Mouse (Mus musculus) bone marrow, adult 2 months (tissue): ENCODE data around the gene Lpcat3. TPM values are rescaled to one million over a fixed set of nuclear protein-coding genes. Genes with fewer than 3 reads are reported as not detected.

Experiments used
- H3K27ac ChIP-seq: fragments of 200-500 bp; 2 replicates; pipeline ENCODE4 v1.5.1; 2012; ENCODE audit warnings: low read depth, mild to moderate bottlenecking, control low read depth, inconsistent platforms, low read length; ENCODE audit not compliant: control insufficient read depth, poor library complexity, insufficient read depth
- H3K4me1 ChIP-seq: fragments of 200-500 bp; 2 replicates; pipeline ENCODE4 v1.6.1; 2011; ENCODE audit warnings: low read length; ENCODE audit not compliant: control insufficient read depth, insufficient read depth
- H3K4me3 ChIP-seq: fragments of 200-500 bp; replicated peaks from 2 replicates; pipeline ENCODE3; 2011; ENCODE audit warnings: mild to moderate bottlenecking, low read depth, low read length, control low read depth; ENCODE audit not compliant: control insufficient read depth
- CTCF ChIP-seq: fragments of 200-500 bp; IDR thresholded peaks from 2 replicates; pipeline ENCODE4 v1.5.1; 2011; ENCODE audit warnings: low read length, control low read depth; ENCODE audit not compliant: control insufficient read depth, insufficient read depth
- POLR2A ChIP-seq: fragments of 200-500 bp; IDR thresholded peaks from 2 replicates; pipeline ENCODE4 v1.6.1; 2011; ENCODE audit warnings: low read depth, mild to moderate bottlenecking, control low read depth, low read length, borderline replicate concordance; ENCODE audit not compliant: control insufficient read depth
- WGBS: fragments of 180-500 bp; shearing (Covaris S2); methylation state at CpG from one replicate; pipeline ENCODE4 v1.1.7; 2018; 5-methylcytosine and 5-hydroxymethylcytosine counted together
- polyA plus RNA-seq: library from polyadenylated mRNA; stranded (reverse); fragments of >200 nt; gene quantifications from 2 replicates; pipeline ENCODE4 v1.2.4, GENCODE M21; 2011; ENCODE audit warnings: low replicate concordance; ENCODE audit not compliant: missing spikeins, insufficient read depth, insufficient read length

Gene Lpcat3
- polyA plus RNA-seq, 1 experiment = 77.5 TPM

DNA sequence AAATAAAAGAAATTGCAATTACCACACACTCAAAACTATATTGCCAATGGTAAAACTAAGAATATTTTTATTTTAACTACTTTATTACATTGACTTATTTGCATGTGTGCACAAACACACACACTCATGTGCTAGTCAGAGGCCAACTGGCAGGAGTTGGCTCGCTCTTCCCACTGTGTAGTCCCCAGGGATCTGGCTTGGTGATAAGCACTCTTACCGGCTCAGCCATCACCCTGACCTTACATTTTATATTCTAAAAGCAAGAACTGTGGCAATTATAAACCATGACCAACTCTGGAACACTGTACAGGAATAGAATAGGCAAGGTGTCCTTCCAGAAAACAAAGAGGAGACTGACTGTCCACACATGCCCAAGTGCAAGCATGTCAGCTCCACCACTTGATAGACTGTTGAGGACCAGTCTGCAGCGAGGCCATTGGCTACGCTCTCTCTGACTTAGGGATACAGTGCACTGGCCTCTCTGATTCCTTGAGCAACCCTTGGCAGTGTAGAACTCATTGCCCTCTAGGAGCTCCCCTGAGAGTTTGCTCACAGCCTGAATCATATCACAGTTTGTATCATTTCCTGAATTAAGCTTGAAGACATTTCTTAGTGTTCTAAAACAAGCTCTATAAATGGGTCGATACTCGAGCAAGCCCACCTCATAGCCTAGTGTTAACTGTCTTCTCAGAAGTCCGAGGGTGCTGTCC lies 33.8 kb downstream of the Lpcat3 start:
- TF ChIP-seq CTCF = no peak
- no peak for TF ChIP-seq POLR2A
- no peaks in the 10 kb centered on the region for H3K4me1 ChIP-seq
- H3K27ac ChIP-seq = no peak overlapping the region
- WGBS = 88% methylated on average over 7 of the region's 7 CpGs
- H3K4me3 ChIP-seq = no peak overlapping the region

DNA sequence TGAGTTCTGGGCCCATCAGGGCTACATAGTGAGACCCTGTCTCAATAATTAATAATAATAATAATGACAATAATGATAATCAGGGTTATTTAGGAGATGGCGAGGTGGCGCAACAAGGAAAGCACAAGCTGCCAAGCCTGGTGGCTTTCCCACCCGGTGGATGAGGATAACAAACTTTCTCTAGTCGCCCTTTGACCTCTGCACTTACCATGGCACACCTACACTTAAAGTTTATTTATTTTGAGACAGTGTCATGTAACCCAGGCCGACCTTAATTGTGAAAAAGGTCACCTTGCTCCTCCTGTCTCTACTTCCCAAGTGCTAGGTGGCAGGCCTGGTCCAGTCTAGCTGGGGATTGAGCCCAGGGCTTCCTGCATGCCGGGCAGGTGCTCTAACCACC lies 35.9 kb downstream of the Lpcat3 start:
- 91% methylated on average over 6 of the region's 6 CpGs for WGBS
- Histone ChIP-seq H3K4me3 (no peak overlapping the region), H3K27ac (no peak overlapping the region), H3K4me1 (no peaks in the 10 kb centered on the region)
- TF ChIP-seq POLR2A (no peak), CTCF (no peak)

DNA sequence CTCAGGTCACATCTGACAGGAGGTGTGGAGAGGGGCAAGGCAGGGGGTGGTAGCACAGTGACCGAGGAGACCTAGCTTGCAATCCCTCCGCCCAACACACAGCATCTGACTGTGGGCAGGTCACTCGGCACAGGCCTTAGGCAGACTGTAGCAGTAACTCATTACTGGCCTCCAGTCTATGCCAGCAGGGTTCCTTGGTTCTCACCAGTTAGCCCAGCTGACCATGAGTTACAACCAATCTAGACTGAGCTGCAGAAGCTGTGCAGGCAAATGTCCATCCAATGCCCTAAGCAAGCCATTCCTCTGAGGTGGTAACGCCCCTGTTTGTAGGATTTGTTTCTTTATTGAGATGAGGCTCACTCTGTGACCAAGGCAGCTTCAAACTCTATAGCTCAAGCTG lies 36.5 kb downstream of the Lpcat3 start:
- Histone ChIP-seq H3K4me1 (no peaks in the 10 kb centered on the region), H3K4me3 (no peak overlapping the region), H3K27ac (no peak overlapping the region)
- no peak for TF ChIP-seq CTCF
- 97% methylated on average over 4 of the region's 4 CpGs for WGBS

DNA sequence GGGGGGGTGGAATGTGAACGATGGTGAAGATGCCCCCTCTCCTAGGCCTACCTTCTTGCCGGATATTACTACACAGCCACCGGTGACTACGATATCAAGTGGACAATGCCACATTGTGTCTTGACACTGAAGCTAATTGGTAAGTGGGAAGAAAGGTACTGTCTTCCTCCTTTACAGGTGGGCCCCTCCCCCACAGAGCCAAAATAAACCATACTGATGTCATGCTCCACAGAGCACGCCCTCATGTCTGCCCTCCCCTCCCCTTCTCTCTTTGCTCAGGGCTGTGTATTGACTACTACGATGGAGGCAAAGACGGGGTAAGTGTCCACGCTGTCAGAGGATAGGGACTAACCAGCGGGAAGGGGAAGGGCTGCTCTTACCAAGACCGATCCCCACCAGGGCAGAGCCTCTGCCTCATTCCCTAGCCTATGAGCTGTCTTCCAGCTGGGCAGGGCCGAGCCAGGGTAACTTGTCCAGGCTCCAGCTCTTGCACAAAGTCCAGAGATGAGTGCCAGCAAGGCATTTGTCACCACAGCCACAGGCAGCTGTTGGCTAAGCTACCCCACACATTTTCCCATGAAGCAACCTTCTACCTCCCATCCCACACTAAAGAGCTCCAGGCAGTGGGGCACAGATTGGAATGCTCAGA lies 37.3 kb downstream of the Lpcat3 start:
- Histone ChIP-seq H3K27ac (no peak overlapping the region), H3K4me1 (no peaks in the 10 kb centered on the region), H3K4me3 (no peak overlapping the region)
- TF ChIP-seq POLR2A (no peak), CTCF (no peak)
- 92% methylated on average over 11 of the region's 11 CpGs for WGBS

DNA sequence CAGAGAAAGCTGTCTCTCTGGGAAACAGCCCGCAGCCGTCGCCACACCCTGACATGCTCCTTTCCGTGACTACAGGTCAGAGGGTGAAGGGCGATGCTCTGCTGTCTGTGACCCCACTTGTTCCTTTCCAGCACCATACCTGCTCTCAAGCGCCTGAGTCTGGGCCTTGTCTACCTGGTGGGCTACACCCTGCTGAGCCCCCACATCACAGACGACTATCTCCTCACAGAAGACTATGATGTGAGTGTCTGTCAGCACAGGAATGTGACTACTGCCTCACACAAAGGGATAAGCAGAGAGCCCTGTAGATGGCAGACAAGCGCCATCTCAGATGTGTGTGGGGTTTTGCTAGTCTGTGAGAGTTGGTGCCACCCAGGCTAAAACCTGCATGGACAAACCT lies 38.5 kb downstream of the Lpcat3 start:
- WGBS = 90% methylated on average over 8 of the region's 8 CpGs
- Histone ChIP-seq H3K4me3 (no peak overlapping the region), H3K4me1 (no peaks in the 10 kb centered on the region), H3K27ac (no peak overlapping the region)
- TF ChIP-seq POLR2A = no peak
- peak; percentile 23; the same call in 1 of the 2 replicates for TF ChIP-seq CTCF

DNA sequence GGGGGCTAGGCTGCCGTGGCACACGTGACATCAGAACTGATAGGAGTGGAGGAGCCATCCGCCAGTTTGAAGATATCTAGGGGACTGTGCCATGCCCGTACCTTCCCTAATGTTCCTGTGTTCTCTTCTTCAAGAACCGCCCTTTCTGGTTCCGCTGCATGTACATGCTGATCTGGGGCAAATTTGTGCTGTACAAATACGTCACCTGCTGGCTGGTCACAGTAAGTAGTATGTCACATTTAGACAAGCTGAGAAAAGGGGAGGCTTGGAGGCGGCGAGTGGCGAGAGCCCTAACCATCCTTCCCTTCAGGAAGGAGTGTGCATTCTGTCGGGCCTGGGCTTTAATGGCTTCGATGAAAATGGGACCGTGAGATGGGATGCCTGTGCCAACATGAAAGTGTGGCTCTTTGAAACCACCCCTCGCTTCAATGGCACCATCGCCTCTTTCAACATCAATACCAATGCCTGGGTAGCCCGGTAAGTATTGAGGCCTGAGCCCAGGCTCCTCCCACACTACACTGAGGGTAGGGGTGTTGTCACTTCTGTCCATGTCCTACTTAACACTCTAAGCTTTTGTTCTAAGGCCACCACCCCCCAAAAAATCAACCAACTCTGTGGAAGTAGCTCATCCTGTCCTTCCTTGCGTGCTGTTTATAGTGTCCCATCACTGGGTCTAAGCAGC lies 39.4 kb downstream of the Lpcat3 start:
- H3K27ac ChIP-seq = no peak overlapping the region
- WGBS = 82% methylated on average over 17 of the region's 17 CpGs
- TF ChIP-seq POLR2A (no peak), CTCF (no peak)
- H3K4me1 ChIP-seq = no peaks in the 10 kb centered on the region
- H3K4me3 ChIP-seq = no peak overlapping the region

DNA sequence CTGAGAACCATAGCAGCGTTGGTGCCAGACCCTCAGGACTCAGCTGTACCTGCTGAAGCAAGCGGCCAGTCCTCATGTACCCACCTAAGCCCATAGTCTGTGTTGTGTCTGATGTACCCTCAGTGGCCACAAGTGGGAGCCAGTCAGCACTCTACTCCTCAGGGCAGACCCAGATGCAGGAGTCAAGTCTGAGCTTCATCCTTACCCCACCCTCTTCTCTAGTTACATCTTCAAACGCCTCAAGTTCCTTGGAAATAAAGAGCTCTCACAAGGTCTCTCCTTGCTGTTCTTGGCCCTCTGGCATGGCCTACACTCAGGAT lies 39.9 kb downstream of the Lpcat3 start:
- TF ChIP-seq POLR2A (no peak), CTCF (peak; percentile 96)
- H3K4me3 ChIP-seq = no peak overlapping the region
- WGBS = 55% methylated on average over 3 of the region's 3 CpGs
- H3K27ac ChIP-seq = no peak overlapping the region
- no peaks in the 10 kb centered on the region for H3K4me1 ChIP-seq

DNA sequence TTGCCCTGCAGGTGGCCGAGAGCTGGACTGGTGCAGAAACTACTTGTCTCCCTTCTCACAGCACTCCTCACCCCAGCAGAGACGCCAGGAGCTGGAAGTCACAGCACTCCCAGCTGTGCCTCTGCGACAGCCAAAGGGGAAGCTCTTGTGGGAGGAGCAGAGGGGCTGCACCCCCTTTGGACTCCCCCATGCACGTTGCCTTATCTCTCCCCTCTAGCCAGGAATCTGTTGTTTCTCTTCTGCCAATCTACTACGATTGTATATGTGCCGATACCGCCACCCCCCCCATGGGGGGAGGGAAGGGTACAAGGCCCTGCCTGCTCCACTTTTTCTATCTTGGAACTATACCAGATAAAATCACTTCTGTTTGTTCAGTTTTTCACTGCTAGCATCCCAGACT lies 41.0 kb downstream of the Lpcat3 start:
- TF ChIP-seq POLR2A = no peak
- no peak for TF ChIP-seq CTCF
- 63% methylated on average over 7 of the region's 7 CpGs for WGBS
- no peak overlapping the region for H3K27ac ChIP-seq
- H3K4me3 ChIP-seq = no peak overlapping the region
- peaks cover 2% of the 10 kb centered on the region; the same call in 1 of the 2 replicates for H3K4me1 ChIP-seq
